Mouse (Mus musculus): ENCODE results near the gene Rptor. TPM values are rescaled to one million over a fixed set of nuclear protein-coding genes. Genes with fewer than 3 reads are reported as not detected.

Gene Rptor
- polyA plus RNA-seq, 1 experiment from 2014 or later = 12.6 TPM

GRCm38 (mm10) chr11:119855999-119856398 is 253.3 kb downstream of the Rptor start:
- Histone ChIP-seq H3K9ac (ENCODE audit: low read length) (no peak overlapping the region), H3K27me3 (ENCODE audit: control insufficient read depth, insufficient read depth, low read length) (no peaks in the 10 kb centered on the region), H3K4me2 (ENCODE audit: low read depth) (no peak overlapping the region), H3K4me1 (ENCODE audit: control insufficient read depth, insufficient read depth, low read length) (no peaks in the 10 kb centered on the region), H3K36me3 (ENCODE audit: control insufficient read depth, insufficient read depth, low read length) (no peaks in the 10 kb centered on the region; the same call in none of the 2 replicates), H3K4me3 (ENCODE audit: low read depth, low read length) (no peak overlapping the region), H3K27ac (ENCODE audit: low read depth, low read length) (no peak overlapping the region), H3K9me3 (ENCODE audit: control insufficient read depth, low read length) (no peaks in the 10 kb centered on the region)
- WGBS = 79% methylated on average over 7 of the region's 7 CpGs
- DNase-seq (ENCODE audit: low spot score) (no peak), ATAC-seq (ENCODE audit: insufficient read depth, low FRiP score, low TSS enrichment) (no peak)

- DNase-seq (ENCODE audit: low spot score) = no peak
- Histone ChIP-seq H3K27ac (ENCODE audit: low read depth, low read length) (no peak overlapping the region), H3K4me2 (ENCODE audit: low read depth) (no peak overlapping the region), H3K4me3 (ENCODE audit: low read depth, low read length) (no peak overlapping the region), H3K36me3 (ENCODE audit: control insufficient read depth, insufficient read depth, low read length) (no peaks in the 10 kb centered on the region; the same call in 1 of the 2 replicates), H3K4me1 (ENCODE audit: control insufficient read depth, insufficient read depth, low read length) (no peaks in the 10 kb centered on the region), H3K9me3 (ENCODE audit: control insufficient read depth, low read length) (no peaks in the 10 kb centered on the region), H3K9ac (ENCODE audit: low read length) (no peak overlapping the region), H3K27me3 (ENCODE audit: control insufficient read depth, insufficient read depth, low read length) (no peaks in the 10 kb centered on the region)
- ATAC-seq (ENCODE audit: insufficient read depth, low FRiP score, low TSS enrichment) = no peak
- WGBS = 86% methylated on average over 8 of the region's 8 CpGs
Observed at GRCm38 (mm10) chr11:119862523-119863299, 260.0 kb downstream of the Rptor start.

GRCm38 (mm10) chr11:119863421-119863821 is 260.7 kb downstream of the Rptor start:
- Histone ChIP-seq H3K36me3 (ENCODE audit: control insufficient read depth, insufficient read depth, low read length) (peaks cover 2% of the 10 kb centered on the region; the same call in 1 of the 2 replicates), H3K27me3 (ENCODE audit: control insufficient read depth, insufficient read depth, low read length) (no peaks in the 10 kb centered on the region), H3K9me3 (ENCODE audit: control insufficient read depth, low read length) (no peaks in the 10 kb centered on the region), H3K4me3 (ENCODE audit: low read depth, low read length) (no peak overlapping the region), H3K4me2 (ENCODE audit: low read depth) (no peak overlapping the region), H3K9ac (ENCODE audit: low read length) (no peak overlapping the region), H3K4me1 (ENCODE audit: control insufficient read depth, insufficient read depth, low read length) (no peaks in the 10 kb centered on the region), H3K27ac (ENCODE audit: low read depth, low read length) (no peak overlapping the region)
- no peak for DNase-seq (ENCODE audit: low spot score)
- ATAC-seq (ENCODE audit: insufficient read depth, low FRiP score, low TSS enrichment) = no peak
- WGBS = 52% methylated on average over 10 of the region's 10 CpGs

- Histone ChIP-seq H3K9ac (ENCODE audit: low read length) (no peak overlapping the region), H3K4me1 (ENCODE audit: control insufficient read depth, insufficient read depth, low read length) (no peaks in the 10 kb centered on the region), H3K27me3 (ENCODE audit: control insufficient read depth, insufficient read depth, low read length) (no peaks in the 10 kb centered on the region), H3K27ac (ENCODE audit: low read depth, low read length) (no peak overlapping the region), H3K9me3 (ENCODE audit: control insufficient read depth, low read length) (no peaks in the 10 kb centered on the region), H3K4me2 (ENCODE audit: low read depth) (no peak overlapping the region), H3K4me3 (ENCODE audit: low read depth, low read length) (no peak overlapping the region), H3K36me3 (ENCODE audit: control insufficient read depth, insufficient read depth, low read length) (peaks cover 5% of the 10 kb centered on the region)
- WGBS = 86% methylated on average over 6 of the region's 6 CpGs
- DNase-seq (ENCODE audit: low spot score) = no peak
- no peak for ATAC-seq (ENCODE audit: insufficient read depth, low FRiP score, low TSS enrichment)
Observed at GRCm38 (mm10) chr11:119866837-119867236, 264.1 kb downstream of the Rptor start.

GRCm38 (mm10) chr11:119868138-119868537 is 265.4 kb downstream of the Rptor start:
- Histone ChIP-seq H3K9me3 (ENCODE audit: control insufficient read depth, low read length) (no peaks in the 10 kb centered on the region), H3K27me3 (ENCODE audit: control insufficient read depth, insufficient read depth, low read length) (no peaks in the 10 kb centered on the region), H3K36me3 (ENCODE audit: control insufficient read depth, insufficient read depth, low read length) (peaks cover 7% of the 10 kb centered on the region), H3K4me2 (ENCODE audit: low read depth) (no peak overlapping the region), H3K27ac (ENCODE audit: low read depth, low read length) (no peak overlapping the region), H3K4me1 (ENCODE audit: control insufficient read depth, insufficient read depth, low read length) (no peaks in the 10 kb centered on the region), H3K9ac (ENCODE audit: low read length) (no peak overlapping the region), H3K4me3 (ENCODE audit: low read depth, low read length) (no peak overlapping the region)
- DNase-seq (ENCODE audit: low spot score) = no peak
- no peak for ATAC-seq (ENCODE audit: insufficient read depth, low FRiP score, low TSS enrichment)
- 84% methylated on average over 3 of the region's 3 CpGs for WGBS

- H3K36me3 ChIP-seq (ENCODE audit: control insufficient read depth, insufficient read depth, low read length) = peaks cover 7% of the 10 kb centered on the region
- DNase-seq (ENCODE audit: low spot score) (no peak), ATAC-seq (ENCODE audit: insufficient read depth, low FRiP score, low TSS enrichment) (no peak)
- H3K4me3 ChIP-seq (ENCODE audit: low read depth, low read length) = no peak overlapping the region
- no peaks in the 10 kb centered on the region for H3K4me1 ChIP-seq (ENCODE audit: control insufficient read depth, insufficient read depth, low read length)
- H3K4me2 ChIP-seq (ENCODE audit: low read depth) = no peak overlapping the region
- H3K9me3 ChIP-seq (ENCODE audit: control insufficient read depth, low read length) = no peaks in the 10 kb centered on the region
- H3K27me3 ChIP-seq (ENCODE audit: control insufficient read depth, insufficient read depth, low read length) = no peaks in the 10 kb centered on the region
- WGBS = 88% methylated on average over 4 of the region's 4 CpGs
- H3K9ac ChIP-seq (ENCODE audit: low read length) = no peak overlapping the region
- H3K27ac ChIP-seq (ENCODE audit: low read depth, low read length) = no peak overlapping the region
Observed at GRCm38 (mm10) chr11:119868556-119868955, 265.9 kb downstream of the Rptor start.

- no peak for DNase-seq (ENCODE audit: low spot score)
- H3K4me3 ChIP-seq (ENCODE audit: low read depth, low read length) = no peak overlapping the region
- no peak for ATAC-seq (ENCODE audit: insufficient read depth, low FRiP score, low TSS enrichment)
- no peak overlapping the region for H3K27ac ChIP-seq (ENCODE audit: low read depth, low read length)
- no peak overlapping the region for H3K9ac ChIP-seq (ENCODE audit: low read length)
- H3K4me1 ChIP-seq (ENCODE audit: control insufficient read depth, insufficient read depth, low read length) = no peaks in the 10 kb centered on the region
- no peak overlapping the region for H3K4me2 ChIP-seq (ENCODE audit: low read depth)
- no peaks in the 10 kb centered on the region for H3K9me3 ChIP-seq (ENCODE audit: control insufficient read depth, low read length)
- peaks cover 11% of the 10 kb centered on the region for H3K36me3 ChIP-seq (ENCODE audit: control insufficient read depth, insufficient read depth, low read length)
- H3K27me3 ChIP-seq (ENCODE audit: control insufficient read depth, insufficient read depth, low read length) = no peaks in the 10 kb centered on the region
- WGBS = 81% methylated on average over 7 of the region's 7 CpGs
Observed at GRCm38 (mm10) chr11:119871141-119871540, 268.4 kb downstream of the Rptor start.

- Histone ChIP-seq H3K4me1 (ENCODE audit: control insufficient read depth, insufficient read depth, low read length) (no peaks in the 10 kb centered on the region), H3K27me3 (ENCODE audit: control insufficient read depth, insufficient read depth, low read length) (no peaks in the 10 kb centered on the region), H3K9me3 (ENCODE audit: control insufficient read depth, low read length) (no peaks in the 10 kb centered on the region), H3K36me3 (ENCODE audit: control insufficient read depth, insufficient read depth, low read length) (peaks cover 12% of the 10 kb centered on the region), H3K4me2 (ENCODE audit: low read depth) (no peak overlapping the region), H3K9ac (ENCODE audit: low read length) (no peak overlapping the region), H3K27ac (ENCODE audit: low read depth, low read length) (no peak overlapping the region), H3K4me3 (ENCODE audit: low read depth, low read length) (no peak overlapping the region)
- 96% methylated on average over 4 of the region's 4 CpGs for WGBS
- no peak for ATAC-seq (ENCODE audit: insufficient read depth, low FRiP score, low TSS enrichment)
- no peak for DNase-seq (ENCODE audit: low spot score)
Observed at GRCm38 (mm10) chr11:119873643-119874042, 270.9 kb downstream of the Rptor start.

GRCm38 (mm10) chr11:119874841-119875240 is 272.1 kb downstream of the Rptor start:
- ATAC-seq (ENCODE audit: insufficient read depth, low FRiP score, low TSS enrichment) = no peak
- H3K4me3 ChIP-seq (ENCODE audit: low read depth, low read length) = no peak overlapping the region
- 92% methylated on average over 1 of the region's 1 CpGs for WGBS

More at GRCm38 (mm10) chr11:119874841-119875240, 272.1 kb downstream of the Rptor start:
- H3K27ac ChIP-seq (ENCODE audit: low read depth, low read length) = no peak overlapping the region
- H3K36me3 ChIP-seq (ENCODE audit: control insufficient read depth, insufficient read depth, low read length) = peaks cover 9% of the 10 kb centered on the region
- H3K4me2 ChIP-seq (ENCODE audit: low read depth) = no peak overlapping the region
- no peaks in the 10 kb centered on the region for H3K27me3 ChIP-seq (ENCODE audit: control insufficient read depth, insufficient read depth, low read length)
- H3K9me3 ChIP-seq (ENCODE audit: control insufficient read depth, low read length) = no peaks in the 10 kb centered on the region
- DNase-seq (ENCODE audit: low spot score) = no peak
- no peaks in the 10 kb centered on the region for H3K4me1 ChIP-seq (ENCODE audit: control insufficient read depth, insufficient read depth, low read length)
- H3K9ac ChIP-seq (ENCODE audit: low read length) = no peak overlapping the region

Data from neural tube, embryonic 11.5 days (tissue).